Mouse (Mus musculus): ENCODE measurements around the gene Tmem208. TPM values are rescaled to one million over a fixed set of nuclear protein-coding genes. Genes with fewer than 3 reads are reported as not detected.

The Tmem208 gene
- polyA plus RNA-seq, 1 experiment from 2014 or later = 87.5 TPM

- 73% methylated on average over 2 of the region's 2 CpGs for WGBS
These were observed 46.9 kb downstream of the Tmem208 start, which contains the start of gene Plekhg4 for GRCm38 (mm10) chr8:105373032-105373431. TSS of gene Plekhg4 (plus strand) at chr8:105373274.

GRCm38 (mm10) chr8:105374513-105374966, 48.4 kb downstream of the Tmem208 start:
- Histone ChIP-seq H3K36me3 (replicated peaks) (no peaks in the 10 kb centered on the region; the same call in 1 of the 2 replicates), H3K4me2 (peak overlapping the region; percentile 45), H3K4me1 (peaks cover 13% of the 10 kb centered on the region), H3K9ac (no peak overlapping the region), H3K27me3 (peaks cover 4% of the 10 kb centered on the region; the same call in 1 of the 2 replicates), H3K9me3 (peaks cover 5% of the 10 kb centered on the region), H3K27ac (no peak overlapping the region), H3K4me3 (replicated peaks) (peak overlapping the region; percentile 19)
- peak; percentile 62 for ATAC-seq (ENCODE audit: low FRiP score)
- 29% methylated on average over 33 of the region's 33 CpGs for WGBS

More at GRCm38 (mm10) chr8:105373032-105373431, 46.9 kb downstream of the Tmem208 start, which contains the start of gene Plekhg4:
- H3K9ac ChIP-seq = no peak within 1 kb of the TSS
- peaks cover 11% of the 10 kb centered on the region for H3K36me3 ChIP-seq (replicated peaks)
- H3K4me1 ChIP-seq = peaks cover 8% of the 10 kb centered on the region; the same call in 1 of the 2 replicates
- H3K4me2 ChIP-seq = peak within 1 kb of the TSS; percentile 45
- H3K27me3 ChIP-seq = peaks cover 4% of the 10 kb centered on the region; the same call in 1 of the 2 replicates
- peaks cover 5% of the 10 kb centered on the region for H3K9me3 ChIP-seq
- H3K27ac ChIP-seq = no peak within 1 kb of the TSS
- no peak within 1 kb of the TSS for H3K4me3 ChIP-seq (replicated peaks)
- no peak for ATAC-seq (ENCODE audit: low FRiP score)

GRCm38 (mm10) chr8:105378673-105379072, 52.5 kb downstream of the Tmem208 start:
- WGBS = 74% methylated on average over 19 of the region's 19 CpGs
- no peak overlapping the region for H3K9ac ChIP-seq
- H3K9me3 ChIP-seq = peaks cover 5% of the 10 kb centered on the region
- no peak overlapping the region for H3K27ac ChIP-seq
- H3K4me1 ChIP-seq = peaks cover 13% of the 10 kb centered on the region
- H3K4me3 ChIP-seq (replicated peaks) = no peak overlapping the region
- no peak overlapping the region for H3K4me2 ChIP-seq
- H3K36me3 ChIP-seq (replicated peaks) = no peaks in the 10 kb centered on the region
- peaks cover 4% of the 10 kb centered on the region; the same call in 1 of the 2 replicates for H3K27me3 ChIP-seq
- no peak for ATAC-seq (ENCODE audit: low FRiP score)

- Histone ChIP-seq H3K27ac (no peak overlapping the region), H3K27me3 (no peaks in the 10 kb centered on the region)
These were observed 54.2 kb downstream of the Tmem208 start for GRCm38 (mm10) chr8:105380308-105380707.

GRCm38 (mm10) chr8:105384070-105384469, 57.9 kb downstream of the Tmem208 start:
- no peaks in the 10 kb centered on the region for H3K27me3 ChIP-seq
- WGBS = 92% methylated on average over 2 of the region's 2 CpGs
- no peak for ATAC-seq (ENCODE audit: low FRiP score)
- H3K36me3 ChIP-seq (replicated peaks) = no peaks in the 10 kb centered on the region
- no peak overlapping the region for H3K9ac ChIP-seq
- peaks cover under 1% of the 10 kb centered on the region; the same call in 1 of the 2 replicates for H3K4me1 ChIP-seq
- no peak overlapping the region for H3K4me3 ChIP-seq (replicated peaks)
- H3K27ac ChIP-seq = no peak overlapping the region
- no peaks in the 10 kb centered on the region for H3K9me3 ChIP-seq
- no peak overlapping the region for H3K4me2 ChIP-seq

More at GRCm38 (mm10) chr8:105380308-105380707, 54.2 kb downstream of the Tmem208 start:
- ATAC-seq (ENCODE audit: low FRiP score) = no peak
- Histone ChIP-seq H3K9ac (no peak overlapping the region), H3K36me3 (replicated peaks) (no peaks in the 10 kb centered on the region), H3K4me2 (no peak overlapping the region), H3K9me3 (no peaks in the 10 kb centered on the region), H3K4me1 (peaks cover 5% of the 10 kb centered on the region; the same call in 1 of the 2 replicates), H3K4me3 (replicated peaks) (no peak overlapping the region)
- WGBS = 88% methylated on average over 12 of the region's 12 CpGs

MicroRNAs within 50 kb of the gene (microRNA counts, 519-probe panel; counts per million panel counts)
- 3,475 counts per million, percentile 32 among the panel's probes with 10 or more counts for microRNA mmu-miR-328

Small RNA genes within 50 kb of the gene (microRNA-seq; reads per million reads assigned to microRNA genes)
- gene Gm27320 = not detected
- gene Mir328 = 372 reads per million, percentile 66 among the genes with 10 or more reads in this experiment

Other genes starting within 250 kb of the Tmem208 start
- gene Ces3b, start 242.6 kb upstream of the Tmem208 start, polyA plus RNA-seq (2016; fragmentation: Nextera tagmentation; extraction: Ambion mirVana) = not detected in 2 replicates
- gene Ces4a, start 194.6 kb upstream of the Tmem208 start, polyA plus RNA-seq (2016; fragmentation: Nextera tagmentation; extraction: Ambion mirVana) = not detected in 2 replicates
- 58.3 and 60.0 TPM in 2 replicates for gene Cbfb, start 155.7 kb upstream of the Tmem208 start, polyA plus RNA-seq (2016; fragmentation: Nextera tagmentation; extraction: Ambion mirVana)
- gene D230025D16Rik, start 101.2 kb upstream of the Tmem208 start, polyA plus RNA-seq (2016; fragmentation: Nextera tagmentation; extraction: Ambion mirVana) = 26.5 and 27.8 TPM in 2 replicates
- 3.3 and 4.5 TPM in 2 replicates for gene B3gnt9, start 71.2 kb upstream of the Tmem208 start, polyA plus RNA-seq (2016; fragmentation: Nextera tagmentation; extraction: Ambion mirVana)
- 10.8 and 11.0 TPM in 2 replicates for gene Tradd, start 61.7 kb upstream of the Tmem208 start, polyA plus RNA-seq (2016; fragmentation: Nextera tagmentation; extraction: Ambion mirVana)
- gene Fbxl8, start 61.7 kb upstream of the Tmem208 start, polyA plus RNA-seq (2016; fragmentation: Nextera tagmentation; extraction: Ambion mirVana) = 0.54 and 0.68 TPM in 2 replicates
- 0.11 TPM in 1 of 2 replicates, not detected in the other for gene Hsf4, start 56.6 kb upstream of the Tmem208 start, polyA plus RNA-seq (2016; fragmentation: Nextera tagmentation; extraction: Ambion mirVana)
- gene Nol3, start 50.2 kb upstream of the Tmem208 start, polyA plus RNA-seq (2016; fragmentation: Nextera tagmentation; extraction: Ambion mirVana) = 3.3 TPM in 2 replicates
- gene 4931428F04Rik, start 36.5 kb upstream of the Tmem208 start, polyA plus RNA-seq (2016; fragmentation: Nextera tagmentation; extraction: Ambion mirVana) = 47.6 and 53.0 TPM in 2 replicates
- 10.4 and 11.2 TPM in 2 replicates for gene Exoc3l, start 30.3 kb upstream of the Tmem208 start, polyA plus RNA-seq (2016; fragmentation: Nextera tagmentation; extraction: Ambion mirVana)
- 79.1 and 80.1 TPM in 2 replicates for gene E2f4, start 28.7 kb upstream of the Tmem208 start, polyA plus RNA-seq (2016; fragmentation: Nextera tagmentation; extraction: Ambion mirVana)
- gene Elmo3, start 20.8 kb upstream of the Tmem208 start, polyA plus RNA-seq (2016; fragmentation: Nextera tagmentation; extraction: Ambion mirVana) = 1.3 and 1.4 TPM in 2 replicates
- 0.78 and 1.1 TPM in 2 replicates for gene Lrrc29, start 76 bp upstream of the Tmem208 start, polyA plus RNA-seq (2016; fragmentation: Nextera tagmentation; extraction: Ambion mirVana)
- 1.4 and 1.6 TPM in 2 replicates for gene Fhod1, start 21.6 kb downstream of the Tmem208 start, polyA plus RNA-seq (2016; fragmentation: Nextera tagmentation; extraction: Ambion mirVana)
- 5.6 and 6.4 TPM in 2 replicates for gene Slc9a5, start 22.5 kb downstream of the Tmem208 start, polyA plus RNA-seq (2016; fragmentation: Nextera tagmentation; extraction: Ambion mirVana)
- 1.2 TPM in 2 replicates for gene Plekhg4, start 46.9 kb downstream of the Tmem208 start, polyA plus RNA-seq (2016; fragmentation: Nextera tagmentation; extraction: Ambion mirVana)
- gene Kctd19, start 87.1 kb downstream of the Tmem208 start, polyA plus RNA-seq (2016; fragmentation: Nextera tagmentation; extraction: Ambion mirVana) = 0.13 TPM in 1 of 2 replicates, not detected in the other
- 1.2 and 1.4 TPM in 2 replicates for gene Lrrc36, start 87.2 kb downstream of the Tmem208 start, polyA plus RNA-seq (2016; fragmentation: Nextera tagmentation; extraction: Ambion mirVana)
- 39.9 and 41.3 TPM in 2 replicates for gene Tppp3, start 145.2 kb downstream of the Tmem208 start, polyA plus RNA-seq (2016; fragmentation: Nextera tagmentation; extraction: Ambion mirVana)
- gene Zdhhc1, start 170.5 kb downstream of the Tmem208 start, polyA plus RNA-seq (2016; fragmentation: Nextera tagmentation; extraction: Ambion mirVana) = 24.7 and 26.1 TPM in 2 replicates
- gene Hsd11b2, start 192.4 kb downstream of the Tmem208 start, polyA plus RNA-seq (2016; fragmentation: Nextera tagmentation; extraction: Ambion mirVana) = 10.9 and 12.0 TPM in 2 replicates
- 94.3 and 95.4 TPM in 2 replicates for gene Atp6v0d1, start 239.7 kb downstream of the Tmem208 start, polyA plus RNA-seq (2016; fragmentation: Nextera tagmentation; extraction: Ambion mirVana)

Measured in forebrain, embryonic 12.5 days (tissue).